Mouse (Mus musculus): ENCODE data around the gene Itsn2. TPM values are rescaled to one million over a fixed set of nuclear protein-coding genes. Genes with fewer than 3 reads are reported as not detected.

Itsn2 gene
- total RNA-seq, 2 experiments from 2014 or later, result 89.4 to 91.2 TPM

Other genes starting within 250 kb of the Itsn2 start
- 100 to 1,000 TPM; 138 to 140 TPM for gene Ncoa1, start 115.5 kb upstream of the Itsn2 start, total RNA-seq (2021)
- gene Gm3625, start 289 bp downstream of the Itsn2 start, total RNA-seq (2021), result not detected
- gene Fam228a, start 145.8 kb downstream of the Itsn2 start, total RNA-seq (2021), result 1 to 10 TPM; 1.9 to 3.0 TPM
- gene Pfn4, start 176.4 kb downstream of the Itsn2 start, total RNA-seq (2021), result 10 to 100 TPM; 10.9 to 11.7 TPM
- gene Fam228b, start 176.6 kb downstream of the Itsn2 start, total RNA-seq (2021), result 10 to 100 TPM; 21.9 to 26.6 TPM
- 10 to 100 TPM; 68.4 to 76.9 TPM for gene Sf3b6, start 224.9 kb downstream of the Itsn2 start, total RNA-seq (2021)
- gene Fkbp1b, start 249.0 kb downstream of the Itsn2 start, total RNA-seq (2021), result 10 to 100 TPM; 43.3 to 56.1 TPM